Mouse (Mus musculus): ENCODE measurements around the gene Synrg. TPM values are rescaled to one million over a fixed set of nuclear protein-coding genes. Genes with fewer than 3 reads are reported as not detected.

Gene Synrg
- polyA plus RNA-seq, 2 experiments, result 3.9 TPM

- 96% methylated on average over 3 of the region's 3 CpGs for WGBS (ENCODE audit: insufficient replicate concordance)
- H3K4me1 ChIP-seq (replicated peaks; ENCODE audit: control insufficient read depth in 2 of 2, insufficient read depth in 2 of 2, low read length in 1 of 2), result no peaks in the 10 kb centered on the region; a peak in 1 of 4 replicates
- no peaks in the 10 kb centered on the region for H3K9me3 ChIP-seq (ENCODE audit: control insufficient read depth, low read length)
- no peak for DNase-seq (ENCODE audit: low read depth in 3 of 3, low spot score in 3 of 3)
- H3K4me2 ChIP-seq (ENCODE audit: low read depth), result no peak overlapping the region
- no peak overlapping the region for H3K4me3 ChIP-seq (ENCODE audit: insufficient read depth in 1 of 2, low read depth in 2 of 2, low read length in 2 of 2)
- no peak overlapping the region for H3K27ac ChIP-seq
- H3K9ac ChIP-seq (replicated peaks), result no peak overlapping the region; the same call in 1 of the 2 replicates
- H3K27me3 ChIP-seq (ENCODE audit: control insufficient read depth, insufficient read depth, low read length), result no peaks in the 10 kb centered on the region
- TF ChIP-seq CTCF (IDR thresholded peaks at IDR 0.05; ENCODE audit: low read depth), result no peak
- TF ChIP-seq EP300 (IDR thresholded peaks at IDR 0.05; ENCODE audit: low read depth), result no peak
- no peak for ATAC-seq (ENCODE audit: insufficient read depth)
- peaks cover 30% of the 10 kb centered on the region for H3K36me3 ChIP-seq (replicated peaks; ENCODE audit: control insufficient read depth, insufficient read depth, low read depth)
Measured at GRCm38 (mm10) chr11:83998993-83999392, 34.8 kb downstream of the Synrg start.

DNA sequence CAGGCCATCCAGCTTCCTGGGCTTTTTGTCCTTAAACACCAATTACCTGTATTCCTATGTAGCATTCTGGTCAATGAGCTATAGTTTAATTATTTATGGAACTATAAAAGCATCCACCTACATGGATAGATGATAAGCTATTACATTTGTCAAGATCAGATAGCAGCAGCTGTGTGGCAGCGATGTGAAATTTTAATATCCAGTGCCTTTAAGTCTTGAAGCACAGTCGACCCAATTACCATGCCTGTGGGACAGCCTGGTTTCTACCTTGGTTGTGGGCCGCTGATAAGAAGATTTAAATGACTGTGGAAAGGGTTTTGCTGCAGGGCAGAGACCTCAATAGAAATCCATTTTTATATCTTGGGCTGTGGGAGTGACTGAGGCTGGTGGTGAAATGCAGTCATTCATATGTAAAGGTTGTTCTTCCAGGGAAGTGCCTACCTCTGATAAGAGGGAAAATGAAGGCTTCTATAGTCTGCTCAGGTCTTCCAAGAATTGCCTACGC, 35.2 kb downstream of the Synrg start:
- H3K27me3 ChIP-seq (ENCODE audit: control insufficient read depth, insufficient read depth, low read length), result no peaks in the 10 kb centered on the region

GRCm38 (mm10) chr11:84001257-84001656, 37.0 kb downstream of the Synrg start:
- ATAC-seq (ENCODE audit: insufficient read depth), result no peak
- no peak overlapping the region for H3K4me3 ChIP-seq (ENCODE audit: insufficient read depth in 1 of 2, low read depth in 2 of 2, low read length in 2 of 2)
- DNase-seq (ENCODE audit: low read depth in 3 of 3, low spot score in 3 of 3), result no peak
- H3K9ac ChIP-seq (replicated peaks), result no peak overlapping the region
- no peaks in the 10 kb centered on the region for H3K27me3 ChIP-seq (ENCODE audit: control insufficient read depth, insufficient read depth, low read length)
- H3K4me2 ChIP-seq (ENCODE audit: low read depth), result no peak overlapping the region
- no peaks in the 10 kb centered on the region; a peak in 1 of 4 replicates for H3K4me1 ChIP-seq (replicated peaks; ENCODE audit: control insufficient read depth in 2 of 2, insufficient read depth in 2 of 2, low read length in 1 of 2)
- WGBS (ENCODE audit: insufficient replicate concordance), result 82% methylated on average over 3 of the region's 3 CpGs
- peaks cover 13% of the 10 kb centered on the region for H3K36me3 ChIP-seq (replicated peaks; ENCODE audit: control insufficient read depth, insufficient read depth, low read depth)
- no peak for TF ChIP-seq EP300 (IDR thresholded peaks at IDR 0.05; ENCODE audit: low read depth)
- peak; percentile 40 for TF ChIP-seq CTCF (IDR thresholded peaks at IDR 0.05; ENCODE audit: low read depth)
- H3K27ac ChIP-seq, result no peak overlapping the region
- no peaks in the 10 kb centered on the region for H3K9me3 ChIP-seq (ENCODE audit: control insufficient read depth, low read length)

More for the DNA sequence above, 35.2 kb downstream of the Synrg start:
- ATAC-seq (ENCODE audit: insufficient read depth) (no peak), DNase-seq (ENCODE audit: low read depth in 3 of 3, low spot score in 3 of 3) (no peak)
- no peak overlapping the region for H3K9ac ChIP-seq (replicated peaks)
- no peak overlapping the region for H3K27ac ChIP-seq
- TF ChIP-seq CTCF (IDR thresholded peaks at IDR 0.05; ENCODE audit: low read depth) (no peak), EP300 (IDR thresholded peaks at IDR 0.05; ENCODE audit: low read depth) (no peak)
- H3K4me2 ChIP-seq (ENCODE audit: low read depth), result no peak overlapping the region
- no peaks in the 10 kb centered on the region; a peak in 1 of 4 replicates for H3K4me1 ChIP-seq (replicated peaks; ENCODE audit: control insufficient read depth in 2 of 2, insufficient read depth in 2 of 2, low read length in 1 of 2)
- peaks cover 30% of the 10 kb centered on the region for H3K36me3 ChIP-seq (replicated peaks; ENCODE audit: control insufficient read depth, insufficient read depth, low read depth)
- H3K4me3 ChIP-seq (ENCODE audit: insufficient read depth in 1 of 2, low read depth in 2 of 2, low read length in 2 of 2), result no peak overlapping the region
- H3K9me3 ChIP-seq (ENCODE audit: control insufficient read depth, low read length), result no peaks in the 10 kb centered on the region
- 72% methylated on average over 4 of the region's 4 CpGs for WGBS (ENCODE audit: insufficient replicate concordance)

- H3K4me1 ChIP-seq (replicated peaks; ENCODE audit: control insufficient read depth in 2 of 2, insufficient read depth in 2 of 2, low read length in 1 of 2), result no peaks in the 10 kb centered on the region
- no peak overlapping the region for H3K9ac ChIP-seq (replicated peaks)
- 85% methylated on average over 6 of the region's 6 CpGs for WGBS (ENCODE audit: insufficient replicate concordance)
- no peak overlapping the region for H3K4me2 ChIP-seq (ENCODE audit: low read depth)
- no peaks in the 10 kb centered on the region for H3K9me3 ChIP-seq (ENCODE audit: control insufficient read depth, low read length)
- H3K27me3 ChIP-seq (ENCODE audit: control insufficient read depth, insufficient read depth, low read length), result no peaks in the 10 kb centered on the region
- ATAC-seq (ENCODE audit: insufficient read depth) (no peak), DNase-seq (ENCODE audit: low read depth in 3 of 3, low spot score in 3 of 3) (no peak)
- H3K36me3 ChIP-seq (replicated peaks; ENCODE audit: control insufficient read depth, insufficient read depth, low read depth), result peaks cover 13% of the 10 kb centered on the region
- no peak for TF ChIP-seq EP300 (IDR thresholded peaks at IDR 0.05; ENCODE audit: low read depth)
- no peak for TF ChIP-seq CTCF (IDR thresholded peaks at IDR 0.05; ENCODE audit: low read depth)
- no peak overlapping the region for H3K4me3 ChIP-seq (ENCODE audit: insufficient read depth in 1 of 2, low read depth in 2 of 2, low read length in 2 of 2)
- H3K27ac ChIP-seq, result no peak overlapping the region
Measured at GRCm38 (mm10) chr11:84003986-84004385, 39.8 kb downstream of the Synrg start.

GRCm38 (mm10) chr11:84009001-84009400, 44.8 kb downstream of the Synrg start:
- Histone ChIP-seq H3K4me1 (replicated peaks; ENCODE audit: control insufficient read depth in 2 of 2, insufficient read depth in 2 of 2, low read length in 1 of 2) (no peaks in the 10 kb centered on the region), H3K27ac (no peak overlapping the region), H3K9me3 (ENCODE audit: control insufficient read depth, low read length) (no peaks in the 10 kb centered on the region), H3K36me3 (replicated peaks; ENCODE audit: control insufficient read depth, insufficient read depth, low read depth) (peaks cover 9% of the 10 kb centered on the region), H3K27me3 (ENCODE audit: control insufficient read depth, insufficient read depth, low read length) (no peaks in the 10 kb centered on the region), H3K4me2 (ENCODE audit: low read depth) (no peak overlapping the region), H3K9ac (replicated peaks) (no peak overlapping the region), H3K4me3 (ENCODE audit: insufficient read depth in 1 of 2, low read depth in 2 of 2, low read length in 2 of 2) (no peak overlapping the region)
- TF ChIP-seq EP300 (IDR thresholded peaks at IDR 0.05; ENCODE audit: low read depth), result no peak
- TF ChIP-seq CTCF (IDR thresholded peaks at IDR 0.05; ENCODE audit: low read depth), result peak; percentile 35
- WGBS (ENCODE audit: insufficient replicate concordance), result 80% methylated on average over 9 of the region's 9 CpGs
- DNase-seq (ENCODE audit: low read depth in 3 of 3, low spot score in 3 of 3) (no peak), ATAC-seq (ENCODE audit: insufficient read depth) (no peak)

Data from liver, embryonic 14.5 days (tissue).